Mouse (Mus musculus): Measurements from ENCODE around the gene Gm45618. TPM values are rescaled to one million over a fixed set of nuclear protein-coding genes. Genes with fewer than 3 reads are reported as not detected.
"Not testable (repeated sequence)": the region's sequence is repeated elsewhere in the genome, so short reads cannot be mapped to it uniquely, and the experiment has no call there.

Gm45618 gene
- total RNA-seq (2012; rRNA removed) (not detected in 2 replicates), polyA plus RNA-seq (2012; ENCODE audit: insufficient read depth in 1 of 2, insufficient read length in 2 of 2, low read depth in 1 of 2, low replicate concordance in 2 of 2, missing spikeins in 1 of 2) (not detected)

- not testable (repeated sequence) for H3K27ac ChIP-seq (ENCODE audit: control insufficient read depth, low read depth, low read length); DNase-seq (ENCODE audit: low read depth, low spot score); H3K79me2 ChIP-seq (ENCODE audit: control insufficient read depth, insufficient read depth, low read length, poor library complexity); H3K27me3 ChIP-seq (ENCODE audit: control insufficient read depth in 1 of 2, insufficient read depth in 2 of 2, low read length in 2 of 2); H3K9me3 ChIP-seq (replicated peaks; ENCODE audit: insufficient read depth, low read length); H3K9ac ChIP-seq (ENCODE audit: control insufficient read depth, low read depth, low read length, poor library complexity, severe bottlenecking); H3K4me3 ChIP-seq (ENCODE audit: control insufficient read depth in 1 of 2, insufficient read depth in 1 of 2, low read depth in 2 of 2, low read length in 2 of 2); H3K4me1 ChIP-seq (ENCODE audit: control insufficient read depth in 1 of 2, insufficient read depth in 2 of 2, low read length in 2 of 2); H3K36me3 ChIP-seq (ENCODE audit: control insufficient read depth in 1 of 2, insufficient read depth in 2 of 2, low read length in 2 of 2)
Measured at GRCm38 (mm10) chr7:142120629-142121028, at the start of gene Gm45618. TSS of gene Gm45618 (minus strand) at chr7:142120729.

GRCm38 (mm10) chr7:142169836-142170235 is 49.3 kb upstream of the Gm45618 start:
- Histone ChIP-seq H3K79me2 (ENCODE audit: control insufficient read depth, insufficient read depth, low read length, poor library complexity) (no peaks in the 10 kb centered on the region), H3K27me3 (ENCODE audit: control insufficient read depth in 1 of 2, insufficient read depth in 2 of 2, low read length in 2 of 2) (peaks cover 2 to 5% of the 10 kb centered on the region in 2 experiments), H3K9me3 (replicated peaks; ENCODE audit: insufficient read depth, low read length) (no peaks in the 10 kb centered on the region), H3K36me3 (ENCODE audit: control insufficient read depth in 1 of 2, insufficient read depth in 2 of 2, low read length in 2 of 2) (no peaks in the 10 kb centered on the region), H3K4me1 (ENCODE audit: control insufficient read depth in 1 of 2, insufficient read depth in 2 of 2, low read length in 2 of 2) (no peaks in the 10 kb centered on the region), H3K9ac (ENCODE audit: control insufficient read depth, low read depth, low read length, poor library complexity, severe bottlenecking) (no peak overlapping the region), H3K27ac (ENCODE audit: control insufficient read depth, low read depth, low read length) (no peak overlapping the region), H3K4me3 (ENCODE audit: control insufficient read depth in 1 of 2, insufficient read depth in 1 of 2, low read depth in 2 of 2, low read length in 2 of 2) (no peak overlapping the region)
- peak; percentile 55 for DNase-seq (ENCODE audit: low read depth, low spot score)
- TF ChIP-seq ZC3H11A (IDR thresholded peaks at IDR 0.05; ENCODE audit: low read depth, low read length): peak; percentile 53; the same call in 1 of the 2 replicates
- TF ChIP-seq ZNF384 (IDR thresholded peaks at IDR 0.05; ENCODE audit: low read depth, low read length): no peak
- peak; percentile 87 for TF ChIP-seq RAD21 (IDR thresholded peaks at IDR 0.05; ENCODE audit: low read depth, low read length)
- peak; percentile 53 to 83 (median 78) for TF ChIP-seq CTCF (IDR thresholded peaks at IDR 0.05 in 2 of 3, conservative IDR thresholded peaks at IDR 0.05 in 1 of 3; ENCODE audit: control insufficient read depth in 1 of 3, insufficient read depth in 1 of 3, low read depth in 2 of 3, low read length in 3 of 3, poor library complexity in 1 of 3, severe bottlenecking in 1 of 3)
- no peak for TF ChIP-seq TBP (IDR thresholded peaks at IDR 0.05; ENCODE audit: low read depth, low read length)
- TF ChIP-seq NRF1 (IDR thresholded peaks at IDR 0.05; ENCODE audit: insufficient read depth, low read depth, low read length, poor library complexity, severe bottlenecking): no peak
- no peak for TF ChIP-seq MYC (IDR thresholded peaks at IDR 0.05; ENCODE audit: low read depth, low read length)
- TF ChIP-seq MAFK (IDR thresholded peaks at IDR 0.05; ENCODE audit: borderline replicate concordance, low read depth, low read length): no peak
- no peak for TF ChIP-seq GATA1 (IDR thresholded peaks at IDR 0.05; ENCODE audit: low read depth, low read length)
- TF ChIP-seq TAL1 (IDR thresholded peaks at IDR 0.05; ENCODE audit: low read length): no peak
- no peak for TF ChIP-seq USF1 (IDR thresholded peaks at IDR 0.05; ENCODE audit: low read depth, low read length)
- TF ChIP-seq HCFC1 (IDR thresholded peaks at IDR 0.05; ENCODE audit: low read depth, low read length): no peak
- TF ChIP-seq MAX (IDR thresholded peaks at IDR 0.05; ENCODE audit: low read length): no peak
- TF ChIP-seq MXI1 (IDR thresholded peaks at IDR 0.05; ENCODE audit: low read depth, low read length): no peak
- TF ChIP-seq SMC3 (IDR thresholded peaks at IDR 0.05; ENCODE audit: low read depth, low read length): peak; percentile 64
- no peak for TF ChIP-seq NELFE (IDR thresholded peaks at IDR 0.05; ENCODE audit: low read depth, low read length)
- TF ChIP-seq EP300 (IDR thresholded peaks at IDR 0.05; ENCODE audit: low read depth in 1 of 2, low read length in 2 of 2): no peak
- no peak for TF ChIP-seq POLR2A (IDR thresholded peaks at IDR 0.05; ENCODE audit: control insufficient read depth in 1 of 2, insufficient read depth in 1 of 2, low read depth in 1 of 2, low read length in 2 of 2, poor library complexity in 1 of 2)

GRCm38 (mm10) chr7:142165639-142166038 is 45.1 kb upstream of the Gm45618 start, which contains the start of gene Gm4553:
TSS of gene Gm4553 (minus strand) at chr7:142165739.
- not testable (repeated sequence) for H3K27me3 ChIP-seq (ENCODE audit: control insufficient read depth in 1 of 2, insufficient read depth in 2 of 2, low read length in 2 of 2); H3K79me2 ChIP-seq (ENCODE audit: control insufficient read depth, insufficient read depth, low read length, poor library complexity); H3K27ac ChIP-seq (ENCODE audit: control insufficient read depth, low read depth, low read length); H3K9me3 ChIP-seq (replicated peaks; ENCODE audit: insufficient read depth, low read length); H3K36me3 ChIP-seq (ENCODE audit: control insufficient read depth in 1 of 2, insufficient read depth in 2 of 2, low read length in 2 of 2); H3K4me1 ChIP-seq (ENCODE audit: control insufficient read depth in 1 of 2, insufficient read depth in 2 of 2, low read length in 2 of 2); DNase-seq (ENCODE audit: low read depth, low spot score); H3K4me3 ChIP-seq (ENCODE audit: control insufficient read depth in 1 of 2, insufficient read depth in 1 of 2, low read depth in 2 of 2, low read length in 2 of 2); H3K9ac ChIP-seq (ENCODE audit: control insufficient read depth, low read depth, low read length, poor library complexity, severe bottlenecking)

All from MEL (cell line).